Mouse (Mus musculus) MEL (cell line): ENCODE results near the gene Dnajb8. TPM values are rescaled to one million over a fixed set of nuclear protein-coding genes. Genes with fewer than 3 reads are reported as not detected.

Experiments used
- DNase-seq: peaks from one replicate; pipeline ENCODE4 v3.0.0; 2011; ENCODE audit warnings: low read depth, low spot score
- H3K27ac ChIP-seq: 2 replicates; pipeline ENCODE4 v1.5.1; 2012; ENCODE audit warnings: low read depth, mild to moderate bottlenecking, control low read depth, low read length, moderate library complexity; ENCODE audit not compliant: control insufficient read depth
- H3K27me3 ChIP-seq, 2 experiments: fragments of 150-350 bp in 1 of 2; sonication (generic) in 1 of 2; 2 replicates each; pipeline ENCODE4 v1.6.1; 2012; ENCODE audit warnings: low read length in 2 of 2, mild to moderate bottlenecking in 2 of 2, improper control_type of control experiment in 1 of 2, moderate library complexity in 1 of 2; ENCODE audit not compliant: insufficient read depth in 2 of 2, control insufficient read depth in 1 of 2
- H3K36me3 ChIP-seq, 2 experiments: 2 replicates each; pipeline ENCODE4 v1.6.1; 2012 to 2014; ENCODE audit warnings: low read length in 2 of 2, improper control_type of control experiment in 1 of 2, inconsistent platforms in 1 of 2, mild to moderate bottlenecking in 1 of 2; ENCODE audit not compliant: insufficient read depth in 2 of 2, control insufficient read depth in 1 of 2
- H3K4me1 ChIP-seq, 2 experiments: fragments of 150-350 bp in 1 of 2; sonication (generic) in 1 of 2; 2 replicates each; pipeline ENCODE4 v1.6.1; 2012; ENCODE audit warnings: low read length in 2 of 2, improper control_type of control experiment in 1 of 2, mild to moderate bottlenecking in 1 of 2; ENCODE audit not compliant: insufficient read depth in 2 of 2, control insufficient read depth in 1 of 2
- H3K4me3 ChIP-seq, 2 experiments: fragments of 150-350 bp in 1 of 2; sonication (generic) in 1 of 2; 2 replicates each; pipeline ENCODE4 v1.5.1; 2012; ENCODE audit warnings: low read depth in 2 of 2, low read length in 2 of 2, mild to moderate bottlenecking in 2 of 2, moderate library complexity in 2 of 2, control low read depth in 1 of 2, improper control_type of control experiment in 1 of 2; ENCODE audit not compliant: control insufficient read depth in 1 of 2, insufficient read depth in 1 of 2
- H3K79me2 ChIP-seq: 2 replicates; pipeline ENCODE4 v1.6.1; 2012; ENCODE audit warnings: mild to moderate bottlenecking, low read length, moderate library complexity; ENCODE audit not compliant: control insufficient read depth, poor library complexity, insufficient read depth
- H3K9ac ChIP-seq: 2 replicates; pipeline ENCODE4 v1.6.1; 2012; ENCODE audit warnings: low read depth, mild to moderate bottlenecking, control low read depth, low read length, moderate library complexity; ENCODE audit not compliant: control insufficient read depth, poor library complexity, severe bottlenecking
- H3K9me3 ChIP-seq: fragments of 150-350 bp; sonication (generic); replicated peaks from 2 replicates; pipeline ENCODE4 v1.6.1; 2012; ENCODE audit warnings: mild to moderate bottlenecking, low read length, improper control_type of control experiment, moderate library complexity; ENCODE audit not compliant: insufficient read depth
- BHLHE40 ChIP-seq: IDR thresholded peaks from 2 replicates; pipeline ENCODE4 v1.6.1; 2012; ENCODE audit warnings: low read depth, mild to moderate bottlenecking, inconsistent platforms, low read length, improper control_type of control experiment, borderline replicate concordance
- CHD1 ChIP-seq: IDR thresholded peaks from 2 replicates; pipeline ENCODE4 v1.6.1; 2012; ENCODE audit warnings: low read depth, mild to moderate bottlenecking, inconsistent platforms, low read length, improper control_type of control experiment
- CHD2 ChIP-seq: IDR thresholded peaks from 2 replicates; pipeline ENCODE4 v1.6.1; 2011; ENCODE audit warnings: low read length, improper control_type of control experiment
- CTCF ChIP-seq, 3 experiments: IDR thresholded peaks in 2 of 3; conservative IDR thresholded peaks in 1 of 3; 2 replicates each; pipeline ENCODE4 v1.5.1; 2011 to 2012; ENCODE audit warnings: low read length in 3 of 3, low read depth in 2 of 3, mild to moderate bottlenecking in 2 of 3, improper control_type of control experiment in 1 of 3, inconsistent platforms in 1 of 3, mixed read lengths in 1 of 3, moderate library complexity in 1 of 3; ENCODE audit not compliant: control insufficient read depth in 1 of 3, insufficient read depth in 1 of 3, poor library complexity in 1 of 3, severe bottlenecking in 1 of 3
- E2F4 ChIP-seq: IDR thresholded peaks from 2 replicates; pipeline ENCODE4 v1.6.1; 2011; ENCODE audit warnings: low read depth, low read length, improper control_type of control experiment, borderline replicate concordance
- ELF1 ChIP-seq: IDR thresholded peaks from 2 replicates; pipeline ENCODE4 v1.6.1; 2014; ENCODE audit warnings: low read depth, mild to moderate bottlenecking, inconsistent platforms, low read length, improper control_type of control experiment, moderate library complexity
- EP300 ChIP-seq, 2 experiments: IDR thresholded peaks; 2 replicates each; pipeline ENCODE4 v1.6.1; 2011; ENCODE audit warnings: improper control_type of control experiment in 2 of 2, low read length in 2 of 2, low read depth in 1 of 2, mild to moderate bottlenecking in 1 of 2
- ETS1 ChIP-seq: IDR thresholded peaks from 2 replicates; pipeline ENCODE4 v1.6.1; 2012; ENCODE audit warnings: low read depth, mild to moderate bottlenecking, inconsistent platforms, low read length, improper control_type of control experiment, moderate library complexity
- MAX ChIP-seq: IDR thresholded peaks from 2 replicates; pipeline ENCODE4 v1.6.1; 2011; ENCODE audit warnings: low read length, improper control_type of control experiment
- MEF2A ChIP-seq: IDR thresholded peaks from 2 replicates; pipeline ENCODE4 v1.6.1; 2014; ENCODE audit warnings: low read depth, mild to moderate bottlenecking, inconsistent platforms, low read length, improper control_type of control experiment; ENCODE audit not compliant: poor library complexity, insufficient replicate concordance, severe bottlenecking; ENCODE audit errors: extremely low read depth
- MXI1 ChIP-seq: IDR thresholded peaks from 2 replicates; pipeline ENCODE4 v1.6.1; 2011; ENCODE audit warnings: mild to moderate bottlenecking, low read depth, low read length, improper control_type of control experiment
- MYB ChIP-seq: IDR thresholded peaks from 2 replicates; pipeline ENCODE4 v1.6.1; 2011; ENCODE audit warnings: mild to moderate bottlenecking, low read depth, low read length, improper control_type of control experiment
- MYC ChIP-seq: IDR thresholded peaks from 2 replicates; pipeline ENCODE4 v1.6.1; 2011; ENCODE audit warnings: low read depth, mild to moderate bottlenecking, low read length, improper control_type of control experiment, moderate library complexity
- NELFE ChIP-seq: IDR thresholded peaks from 2 replicates; pipeline ENCODE4 v1.6.1; 2011; ENCODE audit warnings: low read depth, low read length, improper control_type of control experiment
- POLR2AphosphoS5 ChIP-seq: IDR thresholded peaks from 2 replicates; pipeline ENCODE4 v1.6.1; 2012; ENCODE audit warnings: low read depth, borderline replicate concordance, mild to moderate bottlenecking, inconsistent platforms, low read length, moderate library complexity, mixed read lengths
- SIN3A ChIP-seq: IDR thresholded peaks from 2 replicates; pipeline ENCODE4 v1.6.1; 2012; ENCODE audit warnings: low read length, improper control_type of control experiment, inconsistent platforms
- TCF12 ChIP-seq: IDR thresholded peaks from 2 replicates; pipeline ENCODE4 v1.6.1; 2014; ENCODE audit warnings: low read depth, mild to moderate bottlenecking, inconsistent platforms, low read length, improper control_type of control experiment, moderate library complexity
- USF1 ChIP-seq: IDR thresholded peaks from 2 replicates; pipeline ENCODE4 v1.6.1; 2014; ENCODE audit warnings: low read depth, mild to moderate bottlenecking, inconsistent platforms, low read length, improper control_type of control experiment, moderate library complexity
- ZC3H11A ChIP-seq: IDR thresholded peaks from 2 replicates; pipeline ENCODE4 v1.6.1; 2012; ENCODE audit warnings: low read depth, mild to moderate bottlenecking, inconsistent platforms, low read length, improper control_type of control experiment
- ZKSCAN1 ChIP-seq: IDR thresholded peaks from 2 replicates; pipeline ENCODE4 v1.6.1; 2012; ENCODE audit warnings: low read depth, mild to moderate bottlenecking, inconsistent platforms, low read length, improper control_type of control experiment, moderate library complexity
- ZMIZ1 ChIP-seq: IDR thresholded peaks from 2 replicates; pipeline ENCODE4 v1.6.1; 2012; ENCODE audit warnings: low read depth, mild to moderate bottlenecking, inconsistent platforms, low read length, improper control_type of control experiment, moderate library complexity
- polyA plus RNA-seq, 2 experiments: library from polyadenylated mRNA; stranded (reverse) in 1 of 2; unstranded in 1 of 2; fragments of >175 nt in 1 of 2; fragments of >200 nt in 1 of 2; gene quantifications; 2 replicates each; pipeline versions ENCODE4 v1.2.1 to v1.2.4; 2012; ENCODE audit warnings: low replicate concordance in 2 of 2, low read depth in 1 of 2; ENCODE audit not compliant: insufficient read length in 2 of 2, insufficient read depth in 1 of 2, missing spikeins in 1 of 2
- total RNA-seq: library from RNA; depleted of rRNA; stranded (reverse); fragments of 300-350 nt; gene quantifications from 2 replicates; pipeline ENCODE4 v1.2.3, GENCODE M21; 2012

The Dnajb8 gene
- total and polyA plus RNA-seq, 3 experiments = not detected

DNA sequence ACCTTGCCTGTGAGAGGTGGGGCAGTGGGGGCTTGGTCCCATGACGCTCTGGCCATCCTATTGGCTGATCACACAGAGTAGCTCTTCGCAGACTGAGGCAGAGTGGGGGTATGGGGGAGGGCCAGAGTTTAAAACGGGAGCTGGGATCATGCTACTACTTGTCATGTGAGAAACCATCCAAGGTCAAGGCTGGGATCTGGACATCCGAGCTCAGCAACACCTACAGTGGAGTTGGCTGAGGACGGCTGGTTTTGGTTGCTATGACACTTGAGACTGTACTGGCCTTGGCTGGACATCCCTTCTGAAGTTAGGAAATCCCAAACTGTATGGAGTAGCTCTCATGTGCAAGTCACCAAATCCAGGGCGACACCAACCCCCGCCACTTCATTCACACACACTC is 9.8 kb downstream of the Dnajb8 start:
- Histone ChIP-seq H3K9me3 (no peaks in the 10 kb centered on the region), H3K27ac (no peak overlapping the region), H3K27me3 (no peaks in the 10 kb centered on the region; a peak in 1 of 4 replicates), H3K79me2 (no peaks in the 10 kb centered on the region), H3K4me3 (no peak overlapping the region), H3K4me1 (peaks cover 0 to 8% of the 10 kb centered on the region in 2 experiments; a peak in 2 of 4 replicates), H3K36me3 (no peaks in the 10 kb centered on the region; a peak in 1 of 4 replicates), H3K9ac (no peak overlapping the region)
- TF ChIP-seq MEF2A (no peak), CTCF (IDR thresholded peaks at IDR 0.05 in 2 of 3, conservative IDR thresholded peaks at IDR 0.05 in 1 of 3; ENCODE audit: control insufficient read depth in 1 of 3, insufficient read depth in 1 of 3, low read depth in 2 of 3, low read length in 3 of 3, poor library complexity in 1 of 3, severe bottlenecking in 1 of 3) (no peak), ZC3H11A (no peak), MYB (no peak), POLR2AphosphoS5 (no peak), ELF1 (no peak), EP300 (IDR thresholded peaks at IDR 0.05; ENCODE audit: low read depth in 1 of 2, low read length in 2 of 2) (no peak), SIN3A (no peak), CHD2 (no peak), ZKSCAN1 (no peak), ETS1 (no peak), TCF12 (no peak), MYC (no peak), NELFE (no peak), BHLHE40 (no peak), CHD1 (no peak), MAX (no peak)
- DNase-seq = no peak

DNA sequence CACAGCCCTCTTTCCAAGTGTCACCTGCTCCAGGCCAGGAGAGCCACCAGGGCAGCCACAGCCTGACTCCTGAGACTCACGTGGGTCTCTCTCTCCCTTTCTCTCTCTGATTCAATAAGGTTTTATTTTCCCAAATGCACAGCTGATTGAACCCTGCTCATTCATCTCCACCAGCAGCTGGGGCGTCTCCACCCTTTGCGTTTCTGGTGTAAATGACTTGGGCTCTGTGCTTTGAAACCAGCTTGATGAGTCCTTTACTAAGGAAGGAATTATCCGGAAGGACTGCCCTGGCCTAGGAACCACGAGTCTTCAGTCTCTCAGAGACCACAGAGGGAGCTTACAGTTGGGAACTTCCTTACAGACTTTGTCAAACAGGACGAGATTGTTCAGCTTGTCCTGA is 10.2 kb downstream of the Dnajb8 start:
- Histone ChIP-seq H3K9ac (no peak overlapping the region), H3K79me2 (no peaks in the 10 kb centered on the region), H3K4me1 (peaks cover 0 to 10% of the 10 kb centered on the region in 2 experiments; a peak in 2 of 4 replicates), H3K9me3 (no peaks in the 10 kb centered on the region), H3K36me3 (no peaks in the 10 kb centered on the region; a peak in 1 of 4 replicates), H3K27ac (no peak overlapping the region), H3K27me3 (no peaks in the 10 kb centered on the region; a peak in 1 of 4 replicates), H3K4me3 (no peak overlapping the region)
- no peak for DNase-seq
- TF ChIP-seq ZKSCAN1 = no peak
- TF ChIP-seq MXI1 = no peak
- TF ChIP-seq MEF2A = no peak
- TF ChIP-seq USF1 = no peak
- no peak for TF ChIP-seq ZMIZ1
- TF ChIP-seq CTCF (IDR thresholded peaks at IDR 0.05 in 2 of 3, conservative IDR thresholded peaks at IDR 0.05 in 1 of 3; ENCODE audit: control insufficient read depth in 1 of 3, insufficient read depth in 1 of 3, low read depth in 2 of 3, low read length in 3 of 3, poor library complexity in 1 of 3, severe bottlenecking in 1 of 3) = no peak
- TF ChIP-seq E2F4 = no peak
